Mouse (Mus musculus) liver, postnatal 0 days (tissue): ENCODE data around the gene Catsper3.

Experiments
- CTCF ChIP-seq: sonication (generic); IDR thresholded peaks from 2 replicates; pipeline ENCODE4 v1.5.1; 2016; ENCODE audit warnings: antibody characterized with exemption, low read depth
- EP300 ChIP-seq: IDR thresholded peaks from 2 replicates; pipeline ENCODE4 v1.6.1; 2016; ENCODE audit warnings: antibody characterized with exemption, low read depth, mild to moderate bottlenecking

- TF ChIP-seq CTCF: no peak
- no peak for TF ChIP-seq EP300
Observed at GRCm38 (mm10) chr13:55829018-55829655, 44.8 kb downstream of the Catsper3 start.
